In genomic region chr12:102082648-102083425, GRCm38 (mm10) we compare ENCODE assay signal across 27 mouse cellular contexts. TPM values are rescaled to one million over a fixed set of nuclear protein-coding genes. Genes with fewer than 3 reads are reported as not detected.
"Had no signal": no experiment of that assay in that cellular context is flagged by ENCODE, and none has a peak within 500 bp of the region (broad histone marks: within the 10 kb centered on the region; RNA-seq: fewer than 3 reads in every experiment).

No protein-coding gene starts in this region.

- H3K4me1 ChIP-seq: heart, embryonic 15.5 days; intestine, embryonic 15.5 days; limb, embryonic 12.5 days; liver, embryonic 12.5 days had no signal

- H3K4me3 ChIP-seq: heart, adult 2 months; heart, embryonic 13.5 days; heart, embryonic 15.5 days; intestine, embryonic 15.5 days; left cerebral cortex, adult 2 months; limb, embryonic 10.5 days; limb, embryonic 12.5 days; liver, embryonic 12.5 days had no signal

- DNase-seq: gastrocnemius, postnatal 14 days; gastrocnemius, postnatal 36 days; heart, adult 11 months; heart, adult 2 months; heart, postnatal 14 days; heart, postnatal 36 days; kidney, adult 18-20 months; kidney, adult 8-10 months; kidney, postnatal 10 days; kidney, postnatal 25 days; kidney, postnatal 4 days; liver had no signal

- H3K27ac ChIP-seq: heart, adult 2 months; heart, embryonic 13.5 days; heart, embryonic 15.5 days; hindbrain, embryonic 14.5 days; intestine, embryonic 15.5 days; left cerebral cortex, adult 2 months; limb, embryonic 10.5 days; limb, embryonic 12.5 days; liver, embryonic 12.5 days had no signal

- H3K27me3 ChIP-seq: heart, embryonic 13.5 days; heart, embryonic 15.5 days; intestine, embryonic 15.5 days; limb, embryonic 12.5 days; liver, embryonic 12.5 days had no signal

- H3K9me3 ChIP-seq: heart, embryonic 13.5 days; heart, embryonic 15.5 days; intestine, embryonic 15.5 days; limb, embryonic 10.5 days; limb, embryonic 12.5 days; liver, embryonic 12.5 days had no signal

- H3K36me3 ChIP-seq: heart, embryonic 13.5 days; heart, embryonic 15.5 days; intestine, embryonic 15.5 days; limb, embryonic 10.5 days; limb, embryonic 12.5 days; liver, embryonic 12.5 days had no signal

- H3K4me2 ChIP-seq: heart, embryonic 11.5 days; heart, embryonic 13.5 days; heart, embryonic 15.5 days; hindbrain, embryonic 14.5 days; intestine, embryonic 15.5 days; limb, embryonic 12.5 days; liver, embryonic 12.5 days had no signal

- H3K9ac ChIP-seq: heart, embryonic 13.5 days; heart, embryonic 15.5 days; hindbrain, embryonic 14.5 days; intestine, embryonic 15.5 days; limb, embryonic 12.5 days; liver, embryonic 12.5 days had no signal

- ATAC-seq: hindbrain, embryonic 16.5 days; inflammation-experienced regulatory T-cells, adult 6 months; intestine, embryonic 15.5 days; intestine, postnatal 0 days; liver, embryonic 12.5 days had no signal

RNA-seq across cellular contexts. Expression of gene Slc24a4, which starts 45.7 kb away (rescaled TPM):
- total RNA-seq: gastrocnemius, adult 18-20 months; gastrocnemius, adult 8-10 months; gastrocnemius, postnatal 36 days had no signal
- polyA plus RNA-seq: inflammation-experienced regulatory T-cells, adult 6 months; kidney, embryonic 14.5 days; limb, embryonic 10.5 days; liver, embryonic 12.5 days had no signal
